Mouse (Mus musculus) liver, postnatal 0 days (tissue): ENCODE results near the gene Rsph6a.

ENCODE experiments used
- CTCF ChIP-seq: sonication (generic); IDR thresholded peaks from 2 replicates; pipeline ENCODE4 v1.5.1; 2016; ENCODE audit warnings: antibody characterized with exemption, low read depth
- EP300 ChIP-seq: IDR thresholded peaks from 2 replicates; pipeline ENCODE4 v1.6.1; 2016; ENCODE audit warnings: antibody characterized with exemption, low read depth, mild to moderate bottlenecking

- no peak for TF ChIP-seq CTCF
- TF ChIP-seq EP300 = no peak
These were observed 47.2 kb upstream of the Rsph6a start for GRCm38 (mm10) chr7:19007026-19007977.
